Mouse (Mus musculus) right cerebral cortex, postnatal 36 days (tissue): Measurements from ENCODE around the gene Ica1.

Source experiments
- DNase-seq, 2 experiments: peaks; one replicate each; pipeline ENCODE4 v3.0.0; 2022; ENCODE audit warnings: low spot score in 2 of 2, mixed read lengths in 1 of 2

Gene Ica1

DNA sequence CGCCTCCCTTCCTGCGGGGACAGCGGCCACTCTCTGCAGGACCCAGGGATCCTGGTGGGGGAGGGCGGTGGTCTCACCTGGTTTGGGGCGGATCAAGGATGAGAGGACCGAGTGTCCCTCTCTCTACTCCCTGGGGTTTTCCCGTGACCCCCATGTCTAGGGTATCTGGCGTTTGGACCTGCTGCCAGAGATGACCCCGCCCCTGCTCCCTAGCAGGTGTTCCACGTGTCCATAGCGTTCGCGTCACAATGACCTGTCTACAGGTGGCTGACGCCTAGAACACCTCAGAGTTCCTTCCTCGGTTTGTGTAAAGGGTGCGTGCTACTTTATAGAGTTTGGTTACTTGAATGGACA lies at the start of gene Ica1:
Gene Ica1 (minus strand): TSS at position 193 of the 354 bp plus-strand sequence.
- peak; percentile 9 to 18 for DNase-seq

DNA sequence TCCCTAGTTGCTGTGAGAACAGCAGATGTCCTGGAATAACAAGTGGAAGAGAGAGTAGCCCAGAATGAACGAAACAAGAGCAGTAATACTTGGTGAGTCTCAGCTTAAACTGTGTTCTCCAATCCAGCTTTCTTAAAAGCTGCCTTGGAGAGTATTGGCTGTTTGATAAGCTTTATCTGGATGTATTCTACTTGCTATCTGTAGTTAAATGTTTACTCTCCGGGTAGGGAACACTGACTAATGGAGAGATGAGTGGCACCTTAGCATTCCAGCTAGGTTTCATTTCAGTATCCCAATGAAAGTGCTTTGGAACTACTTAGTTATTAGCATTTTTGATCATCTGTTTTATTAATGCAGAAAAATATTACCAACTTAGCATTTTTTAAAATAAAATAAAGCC lies 41.6 kb upstream of the Ica1 start:
- no peak for DNase-seq

DNA sequence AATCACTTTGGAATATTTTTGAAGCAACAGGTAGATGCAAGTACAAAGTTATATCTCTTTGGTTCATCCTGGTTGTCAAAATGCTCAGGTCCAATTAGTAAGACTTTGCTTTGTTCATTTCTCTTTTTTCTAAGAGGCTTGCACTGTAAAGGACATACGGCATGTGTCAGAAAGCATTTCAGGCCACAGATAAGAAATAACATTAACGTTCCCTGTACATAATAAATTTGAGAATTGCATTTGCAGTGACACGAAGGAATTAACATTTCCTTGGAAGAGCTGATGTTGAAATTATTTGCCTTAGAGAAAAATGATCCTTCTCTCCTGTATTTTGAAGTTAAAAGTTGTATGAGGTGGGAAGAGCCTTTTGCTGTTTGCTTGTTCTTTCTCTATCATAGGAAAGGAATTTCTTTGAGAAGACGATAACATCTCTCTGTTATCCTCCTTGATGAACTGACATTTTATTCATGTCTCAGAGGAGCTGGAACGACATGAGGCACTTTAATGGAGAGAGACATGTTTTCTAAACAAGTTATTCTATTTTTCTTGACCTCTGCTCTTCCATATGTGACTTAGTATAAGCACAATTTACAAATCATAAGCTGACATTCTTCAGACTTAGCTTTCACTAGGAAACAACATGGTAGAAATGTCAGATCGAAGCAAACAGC lies 36.2 kb upstream of the Ica1 start:
- DNase-seq: no peak

DNA sequence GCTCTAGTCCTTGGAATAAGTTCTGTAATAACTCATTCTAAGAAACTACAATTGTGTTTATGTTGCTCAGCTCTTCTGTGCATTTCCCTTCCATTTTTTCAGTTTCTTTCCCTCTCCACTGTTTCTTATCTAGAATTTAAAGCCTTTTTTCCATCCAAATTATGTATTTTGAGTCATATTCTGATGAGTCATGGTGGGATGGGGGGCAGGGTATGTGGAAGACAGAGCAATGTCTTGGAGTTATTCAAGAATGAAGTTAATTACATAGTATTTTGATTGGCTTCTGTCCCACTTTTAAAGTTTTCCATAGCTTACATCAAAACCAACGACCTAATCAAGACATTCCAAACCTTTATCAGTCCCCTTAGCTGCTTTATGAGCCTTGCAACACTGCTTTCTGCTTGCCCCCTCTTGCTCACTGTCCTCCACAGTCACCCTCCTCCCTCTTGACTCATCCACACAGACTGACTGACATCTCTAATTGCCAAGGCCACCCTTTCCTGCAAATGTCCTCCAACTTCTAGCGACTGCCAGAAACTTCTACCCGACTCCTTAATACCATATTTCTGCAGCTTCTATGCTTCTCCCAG lies 24.4 kb upstream of the Ica1 start:
- no peak for DNase-seq

DNA sequence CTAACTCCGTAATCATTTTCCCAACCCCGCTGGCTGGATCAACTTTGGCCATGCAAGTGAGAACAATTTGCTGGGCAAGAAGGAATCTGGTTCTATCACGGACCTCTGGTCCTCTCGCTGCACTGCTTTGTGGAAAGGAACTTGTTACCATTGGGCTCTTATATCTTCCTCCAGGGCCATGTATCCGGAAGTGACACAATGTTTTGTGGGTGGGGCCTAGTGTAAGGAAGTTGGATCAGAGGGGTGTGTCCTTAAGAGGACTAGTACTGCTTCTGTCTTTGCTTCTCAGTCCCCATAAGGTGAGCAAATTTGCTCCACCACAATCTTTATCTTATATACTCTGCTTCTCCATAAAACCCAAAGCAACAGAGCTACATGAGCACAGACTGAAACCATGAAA lies 14.1 kb upstream of the Ica1 start:
- no peak for DNase-seq

DNA sequence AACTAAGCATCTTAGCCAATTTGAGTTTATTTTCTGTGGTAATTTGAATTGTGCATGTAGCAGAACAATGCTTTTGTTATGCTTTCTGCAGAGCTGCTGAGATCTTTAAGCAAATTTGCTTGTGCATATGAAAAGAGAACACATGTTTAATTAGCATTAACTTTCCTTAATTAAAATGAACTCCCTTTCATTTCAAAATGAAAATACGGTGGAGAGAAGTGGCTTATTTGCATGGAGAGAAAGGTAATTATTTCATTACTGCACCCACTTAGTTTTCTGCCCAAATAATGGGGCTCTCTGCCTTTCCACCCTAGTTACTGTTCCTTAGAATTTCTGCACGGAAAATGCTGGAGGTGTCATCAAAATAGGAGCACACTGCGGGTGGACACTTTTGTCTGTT lies 13.5 kb upstream of the Ica1 start:
- DNase-seq: no peak

DNA sequence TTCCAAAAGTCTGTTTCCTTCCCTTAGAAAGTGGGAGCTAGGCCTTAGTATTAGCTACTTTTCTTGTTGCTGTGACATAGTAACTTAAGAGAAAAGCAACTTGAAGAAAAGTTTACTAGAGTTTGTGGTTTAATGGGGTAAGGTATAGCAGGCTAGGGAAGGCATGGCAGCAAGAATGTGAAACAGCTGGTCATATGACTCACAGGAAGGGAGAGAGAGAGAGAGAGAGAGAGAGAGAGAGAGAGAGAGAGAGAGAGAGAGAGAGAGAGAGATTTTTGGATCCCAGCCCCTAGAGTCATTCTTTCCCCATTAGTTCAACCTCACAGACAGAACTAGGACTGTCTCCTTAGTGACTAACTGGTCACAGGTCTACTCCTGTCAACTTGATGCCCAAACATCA lies 2.3 kb upstream of the Ica1 start:
- no peak for DNase-seq

DNA sequence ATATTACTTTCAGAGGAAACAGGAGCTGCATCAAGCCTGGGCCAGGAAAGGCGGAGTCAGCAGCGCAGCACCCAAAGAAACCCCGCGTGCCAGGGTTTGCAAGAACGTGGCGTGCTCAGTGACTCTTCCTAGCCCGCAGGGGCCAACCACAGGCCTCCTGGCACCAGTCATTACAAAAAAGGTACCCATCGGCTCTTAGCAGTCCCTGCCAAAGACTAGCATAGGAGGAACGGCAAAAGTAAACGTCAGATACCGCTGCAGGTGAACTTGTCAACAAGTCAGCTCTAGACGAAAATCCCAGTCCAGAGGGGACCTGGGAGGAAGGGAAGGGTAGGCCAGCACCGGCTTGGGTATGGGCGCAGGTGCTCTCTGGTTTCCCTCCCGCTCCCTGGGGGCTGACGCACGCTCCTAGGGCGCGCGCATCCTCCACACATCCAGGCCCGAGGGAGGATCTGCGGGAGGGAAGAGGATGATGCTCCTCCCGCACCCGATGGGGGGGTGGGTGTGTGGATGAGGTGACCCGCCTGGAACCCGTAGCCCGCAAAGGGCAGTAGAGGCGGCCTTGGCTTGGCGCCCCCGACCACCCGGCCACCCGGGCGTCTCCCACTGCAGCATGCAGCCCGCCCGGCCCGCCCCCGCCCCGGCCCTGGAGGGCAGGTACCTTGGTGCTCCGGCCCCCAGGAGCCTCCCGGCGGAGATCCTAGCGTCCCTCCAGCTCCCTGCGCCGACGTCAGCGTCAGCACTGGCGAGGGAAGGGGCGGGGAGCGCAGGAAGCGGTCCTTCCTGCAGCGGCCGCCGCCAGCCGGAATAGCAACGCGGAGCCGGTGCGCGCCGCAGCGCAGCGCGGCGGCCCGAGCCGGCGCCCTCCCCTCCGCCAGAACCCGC lies 635 bp downstream of the Ica1 start:
- DNase-seq: peak; percentile 63 to 68

DNA sequence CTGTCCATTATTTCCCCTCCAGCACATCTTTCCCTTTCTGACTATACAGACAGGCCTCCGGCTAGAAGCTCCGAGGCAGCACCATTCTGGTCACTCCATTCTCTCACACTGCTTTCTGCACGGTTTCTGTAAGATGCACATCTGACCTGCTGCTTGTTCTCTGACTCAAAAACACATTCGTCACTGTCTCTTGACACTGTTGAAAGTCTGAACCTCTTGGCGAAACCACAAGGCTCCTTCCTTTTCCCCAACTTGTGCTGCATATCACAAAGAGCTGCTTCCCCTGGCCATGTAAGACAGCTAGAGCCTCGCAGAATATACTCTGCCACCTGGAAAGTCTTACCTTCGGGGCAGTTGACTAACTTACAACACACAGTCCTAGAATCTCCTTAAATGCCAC lies 6.7 kb downstream of the Ica1 start:
- no peak for DNase-seq

DNA sequence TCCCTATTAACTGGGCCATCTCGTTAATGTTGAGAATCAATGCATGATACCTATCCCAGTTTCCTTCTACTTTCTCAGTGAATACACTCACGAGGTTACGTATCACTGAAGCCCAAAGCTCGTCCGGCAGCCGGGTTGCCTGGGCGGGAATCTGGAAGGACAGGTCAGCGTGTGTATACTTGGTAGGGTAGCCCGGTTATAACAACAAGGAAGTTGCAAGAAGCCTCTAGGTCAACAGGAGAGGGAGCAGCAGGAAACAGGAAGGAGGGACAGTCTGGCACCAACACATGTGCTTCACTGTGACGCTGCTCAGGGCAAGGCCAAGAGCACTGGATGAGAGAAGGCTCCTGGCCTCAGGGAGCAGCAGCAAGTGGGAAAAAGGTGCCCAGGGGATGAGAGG lies 7.9 kb downstream of the Ica1 start:
- no peak for DNase-seq

DNA sequence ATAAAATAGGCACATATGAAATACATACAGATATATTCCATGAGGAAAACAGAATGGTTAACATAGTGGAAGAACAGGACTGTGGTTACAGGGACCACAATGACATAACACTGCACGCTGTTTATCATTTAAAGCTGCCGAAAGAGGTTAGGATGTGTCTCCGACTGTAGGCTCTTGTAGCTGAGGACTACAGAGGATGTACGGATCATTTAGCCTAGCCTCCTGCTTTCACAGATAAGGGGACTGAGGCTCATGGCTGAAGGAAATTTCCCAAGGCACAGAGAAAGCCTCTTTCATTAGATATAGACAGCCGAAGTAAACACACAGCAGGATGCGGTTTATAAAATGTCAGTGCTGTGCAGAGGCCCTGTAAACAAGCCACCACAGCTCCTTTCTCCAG lies 8.5 kb downstream of the Ica1 start:
- DNase-seq: no peak

DNA sequence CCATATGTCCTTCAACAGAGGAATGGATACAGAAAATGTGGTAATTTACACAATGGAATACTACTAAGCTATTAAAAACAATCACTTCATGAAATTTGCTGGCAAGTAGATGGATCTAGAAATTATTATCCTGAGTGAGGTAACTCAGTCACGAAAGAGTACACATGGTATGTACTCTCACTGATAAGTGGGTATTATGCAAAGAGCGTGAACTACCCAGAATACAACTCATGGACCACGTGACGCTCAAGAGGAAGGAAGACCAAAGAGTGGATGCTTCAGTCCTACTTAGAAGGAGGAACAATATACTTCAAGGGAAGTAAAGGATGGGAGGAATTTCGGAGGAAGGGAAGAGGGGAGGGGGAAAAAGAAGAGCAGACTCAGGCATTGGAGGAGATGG lies 11.6 kb downstream of the Ica1 start:
- DNase-seq: no peak

DNA sequence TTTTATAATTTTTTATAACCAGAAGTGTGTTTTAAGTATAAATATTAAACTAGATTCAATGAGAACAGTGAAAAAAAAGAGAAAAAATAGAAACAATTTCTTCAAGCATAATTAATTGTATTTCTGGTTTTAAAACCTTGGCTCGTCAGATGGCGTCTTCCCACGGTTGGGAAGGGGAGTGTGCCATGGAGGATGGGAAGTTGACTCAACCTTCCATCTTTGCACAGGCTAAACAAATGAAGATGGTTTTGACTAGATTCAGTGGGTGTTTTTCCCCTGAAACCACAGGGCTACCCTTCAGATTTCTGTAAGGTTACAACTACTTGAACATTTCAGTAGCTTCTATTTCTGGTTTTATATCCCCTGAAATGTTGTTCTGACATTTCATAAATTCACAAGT lies 12.5 kb downstream of the Ica1 start:
- DNase-seq: no peak

DNA sequence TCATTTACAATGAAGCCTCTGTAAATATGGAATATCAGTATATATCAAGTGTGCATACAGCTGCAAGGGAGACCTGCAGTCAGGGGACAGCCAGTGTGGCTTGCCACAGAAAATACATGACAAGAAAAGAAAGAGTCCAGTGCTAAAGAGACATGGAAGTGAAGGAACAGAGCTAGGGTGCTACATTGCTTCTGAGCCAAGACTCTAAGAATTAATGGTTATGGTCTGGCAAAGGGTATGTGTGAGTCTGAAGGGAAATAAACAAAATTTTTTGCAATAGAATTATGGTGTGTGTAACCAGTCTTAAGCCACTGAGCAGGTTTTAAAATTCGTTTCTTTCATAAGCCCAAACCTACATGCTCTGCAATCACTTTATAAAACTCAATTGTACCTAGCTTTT lies 13.2 kb downstream of the Ica1 start:
- DNase-seq: no peak

DNA sequence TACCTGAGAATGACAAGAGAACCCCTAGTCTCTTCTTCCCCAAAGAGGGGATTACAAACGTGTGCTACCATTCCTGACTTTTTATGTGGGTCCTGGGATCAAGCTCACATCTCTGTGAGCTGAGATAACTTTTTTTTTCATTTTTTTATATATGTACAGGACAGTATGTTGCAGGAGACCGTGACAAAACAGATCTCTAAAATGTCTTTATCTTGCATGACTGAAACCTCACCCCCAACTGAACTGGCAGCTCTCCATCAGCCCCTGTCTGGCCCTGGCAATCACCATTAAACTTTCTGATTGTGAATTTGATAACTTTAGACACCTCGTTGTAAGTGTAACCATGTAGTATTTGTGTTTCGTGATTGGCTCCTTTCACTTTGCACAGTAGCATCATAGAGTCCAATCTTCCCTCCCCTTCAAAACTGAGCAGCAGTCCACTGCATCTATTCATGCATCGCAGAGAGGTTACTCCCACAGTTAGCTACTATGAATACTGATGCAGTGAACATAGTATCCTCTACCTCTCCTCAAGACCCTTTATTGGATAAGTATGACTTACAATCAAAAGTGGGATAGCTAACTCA lies 17.5 kb downstream of the Ica1 start:
- DNase-seq: no peak

DNA sequence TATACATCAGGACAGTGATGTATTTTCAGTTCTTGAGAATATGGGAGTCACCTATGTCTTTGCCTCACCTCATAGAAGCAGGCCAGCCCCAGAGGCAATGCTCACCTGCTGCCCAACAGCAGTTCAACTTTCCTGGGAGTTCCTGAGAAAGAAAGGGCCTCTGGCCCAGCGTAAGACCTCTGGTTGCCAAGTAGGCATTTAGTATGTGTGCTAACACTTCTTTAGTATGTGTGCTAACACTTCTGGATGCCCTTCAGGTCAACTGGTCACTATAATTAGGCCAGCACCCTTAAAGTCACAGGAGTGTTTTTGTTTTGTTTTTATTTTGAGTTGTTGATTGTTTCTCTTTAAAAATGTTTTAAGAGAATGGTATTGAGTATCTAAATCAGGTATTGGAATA lies 18.4 kb downstream of the Ica1 start:
- no peak for DNase-seq

DNA sequence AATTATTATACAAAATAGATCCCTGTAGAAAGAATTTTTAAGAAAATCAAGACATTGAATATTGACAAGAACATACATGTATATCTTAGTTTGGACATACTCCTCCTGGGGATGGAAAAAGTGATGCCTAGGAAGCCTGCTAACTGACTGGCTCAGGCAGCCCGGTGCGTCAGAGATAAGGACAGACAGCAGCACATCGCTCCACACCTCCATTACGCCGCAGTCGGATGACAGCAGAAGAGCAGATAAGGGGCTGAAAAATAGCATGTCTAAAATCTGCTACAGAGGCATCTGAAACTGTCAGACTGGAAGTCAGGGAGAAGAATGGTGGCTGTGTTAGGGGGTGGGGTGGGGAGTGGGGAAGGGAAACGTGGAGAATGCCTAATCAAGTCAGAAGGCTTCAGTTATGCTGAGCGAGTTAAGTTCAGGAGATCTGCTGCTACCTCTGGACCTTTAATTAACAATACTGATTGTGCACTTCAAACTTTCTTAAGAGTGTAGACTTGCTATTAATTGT lies 22.5 kb downstream of the Ica1 start:
- no peak for DNase-seq

DNA sequence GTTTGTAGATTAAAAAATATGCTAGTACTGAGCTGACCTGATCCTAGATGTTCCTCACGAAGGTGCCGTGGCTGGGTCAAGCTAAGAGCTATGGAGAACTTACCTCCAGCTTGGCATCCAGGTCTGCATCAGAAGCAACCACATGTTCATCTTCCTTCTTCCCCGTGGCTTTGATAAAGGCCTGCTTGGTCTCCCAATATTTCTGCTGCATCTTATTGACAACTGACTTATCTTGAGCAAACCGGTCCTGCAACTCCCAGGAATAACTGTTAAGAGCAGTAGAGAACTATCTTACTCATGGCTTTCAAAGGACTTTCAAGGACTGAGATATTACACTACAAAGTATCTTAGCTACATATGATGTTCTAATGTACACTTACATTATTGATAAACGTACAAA lies 23.8 kb downstream of the Ica1 start:
- DNase-seq: no peak

DNA sequence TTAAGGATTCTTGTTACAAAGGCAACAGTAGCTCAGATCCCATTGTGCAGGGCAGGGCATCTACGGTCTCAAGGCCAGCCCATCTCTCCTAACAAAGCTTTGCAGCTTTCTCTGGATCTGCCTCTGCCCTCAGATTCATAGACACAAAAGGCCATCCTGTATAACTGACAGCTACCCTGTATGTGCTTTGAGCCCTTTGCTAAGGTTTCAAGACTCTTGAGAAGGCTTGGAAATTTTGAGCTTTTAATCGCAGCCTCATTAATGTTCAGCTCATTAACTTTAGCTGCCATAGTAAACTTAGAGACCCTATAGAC lies 24.6 kb downstream of the Ica1 start:
- DNase-seq: no peak

DNA sequence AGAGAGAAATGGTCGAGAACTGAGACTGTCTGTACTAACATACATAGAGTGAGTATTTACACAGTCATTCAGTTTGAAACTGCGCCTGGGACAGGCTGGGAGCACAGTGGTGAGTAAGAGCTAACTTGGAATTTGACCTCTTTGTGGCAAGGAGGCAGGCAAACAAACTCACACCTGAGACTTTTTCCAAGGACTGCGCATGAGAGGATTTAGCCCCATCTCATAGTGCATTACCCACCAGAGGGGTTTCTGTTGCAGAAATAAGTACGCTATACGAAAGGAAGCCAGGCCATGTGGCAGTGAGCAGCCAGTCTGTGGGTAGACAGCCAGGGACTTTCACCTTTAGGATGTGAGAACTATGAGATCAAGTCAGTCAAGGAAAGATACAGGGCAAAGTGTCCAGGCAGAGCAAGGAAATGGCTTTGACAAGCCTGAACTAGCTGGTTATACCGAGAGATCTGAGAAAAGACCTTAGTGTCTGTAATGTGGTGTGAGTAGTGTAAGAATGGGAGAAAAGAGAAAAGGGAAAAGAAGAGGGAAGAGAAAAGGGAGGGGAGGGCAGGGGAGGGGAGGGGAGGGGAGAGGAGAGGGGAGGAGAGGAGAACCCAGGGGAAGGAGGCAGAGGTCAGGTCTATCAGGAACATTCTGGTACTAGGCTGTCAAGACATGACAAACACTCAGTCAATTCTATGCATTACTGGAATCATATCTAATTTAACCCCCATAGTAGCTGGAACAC lies 25.1 kb downstream of the Ica1 start:
- no peak for DNase-seq

DNA sequence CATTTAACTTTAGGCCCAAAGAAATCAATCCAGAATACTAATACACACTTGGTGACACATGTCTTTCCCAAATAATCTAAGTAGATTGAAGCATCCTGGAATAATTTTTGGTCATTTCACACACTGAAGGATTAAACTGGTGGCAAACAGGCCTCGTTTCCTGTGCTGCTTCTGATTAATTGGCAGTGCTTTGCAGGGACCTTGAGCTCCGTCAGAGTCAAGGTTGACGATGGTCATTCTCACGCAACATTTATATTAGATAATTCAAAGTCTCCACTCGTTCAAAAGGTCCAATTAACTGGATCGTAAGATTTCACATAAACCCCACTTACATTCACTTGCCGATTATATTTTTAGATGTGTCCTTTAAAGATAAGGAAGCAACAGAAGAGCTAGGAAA lies 33.4 kb downstream of the Ica1 start:
- no peak for DNase-seq

DNA sequence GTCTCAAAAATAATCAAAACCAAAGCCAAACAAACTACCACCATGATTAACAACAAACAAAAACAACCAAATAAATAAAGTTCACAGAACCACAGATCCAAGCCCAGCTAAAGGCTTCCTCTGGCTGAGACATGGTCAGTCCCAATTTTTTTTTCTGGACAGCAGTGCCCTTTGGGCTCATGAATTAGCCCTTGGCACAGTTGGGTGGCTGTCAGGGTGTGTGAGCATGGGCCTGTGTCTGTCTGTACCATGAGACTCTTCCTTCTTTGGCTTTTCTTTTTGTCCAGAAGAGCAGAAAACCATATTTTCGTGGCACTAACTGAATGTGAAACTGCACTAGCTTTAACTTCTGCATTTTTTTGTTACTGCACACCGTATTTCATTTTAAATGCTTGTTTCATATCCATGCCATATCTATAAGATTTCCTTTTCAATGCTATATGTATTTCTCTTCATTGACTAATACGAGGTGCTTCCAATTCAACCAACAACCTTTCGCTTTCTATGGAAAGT lies 34.0 kb downstream of the Ica1 start:
- no peak for DNase-seq
